Mouse (Mus musculus): ENCODE data around the gene Krtap4-1.
A peak's percentile ranks its signal among the peaks of the same experiment; 100 is the strongest.
"Not testable (repeated sequence)": the region's sequence is repeated elsewhere in the genome, so short reads cannot be mapped to it uniquely, and the experiment has no call there.

GRCm38 (mm10) chr11:99597742-99598141, 30.3 kb downstream of the Krtap4-1 start, which contains the start of gene Krtap9-3:
- not testable (repeated sequence) for TF ChIP-seq CTCF (IDR thresholded peaks at IDR 0.05; ENCODE audit: control insufficient read depth, insufficient read depth, insufficient read length); USF1 (IDR thresholded peaks at IDR 0.05; ENCODE audit: low read depth); FOSL1 (IDR thresholded peaks at IDR 0.05; ENCODE audit: insufficient read depth, low read length, poor library complexity, severe bottlenecking); MAX (IDR thresholded peaks at IDR 0.05); CEBPB (IDR thresholded peaks at IDR 0.05; ENCODE audit: low read depth)
- TF ChIP-seq MYOD1 (IDR thresholded peaks at IDR 0.05; ENCODE audit: control insufficient read depth, insufficient read length, low read depth), result peak; percentile 88
